Mouse (Mus musculus): ENCODE results near the gene Psmb8.

- TF ChIP-seq CTCF (IDR thresholded peaks at IDR 0.05; ENCODE audit: extremely low read depth, insufficient read depth, insufficient read length, insufficient replicate concordance) = no peak
- TF ChIP-seq POLR2A (IDR thresholded peaks at IDR 0.05; ENCODE audit: low read depth, low read length) = no peak
These were observed 27.9 kb downstream of the Psmb8 start for GRCm38 (mm10) chr17:34225426-34225825.
